Comparison of ENCODE assay signal across 23 mouse cellular contexts in genomic region chr6:52318271-52318670, GRCm38 (mm10). TPM values are rescaled to one million over a fixed set of nuclear protein-coding genes. Genes with fewer than 3 reads are reported as not detected.
DNase-seq lines count a peak whose midpoint lies in the region; ATAC-seq lines count a peak whose summit lies in the region.
"Had no signal": no experiment of that assay in that cellular context is flagged by ENCODE, and none has a peak within 500 bp of the region (broad histone marks: within the 10 kb centered on the region; RNA-seq: fewer than 3 reads in every experiment).

No protein-coding gene starts in this region.

- H3K4me1 ChIP-seq in hindbrain, embryonic 13.5 days (replicated peaks), result peaks cover 32% of the 10 kb centered on the region
- peaks cover 7% of the 10 kb centered on the region for H3K4me1 ChIP-seq in hindbrain, embryonic 16.5 days (ENCODE audit: control insufficient read depth, insufficient read depth, low read depth, low read length)
- H3K4me1 ChIP-seq in midbrain, embryonic 11.5 days (ENCODE audit: control insufficient read depth, insufficient read depth, low read length), result peaks cover 6% of the 10 kb centered on the region
- peaks cover 21% of the 10 kb centered on the region for H3K4me1 ChIP-seq in midbrain, embryonic 13.5 days (replicated peaks)
- H3K4me1 ChIP-seq in neural tube, embryonic 15.5 days, result peaks cover 20% of the 10 kb centered on the region

- peaks cover 96% of the 10 kb centered on the region for H3K27me3 ChIP-seq in hindbrain, embryonic 13.5 days
- H3K27me3 ChIP-seq in hindbrain, embryonic 16.5 days (replicated peaks; ENCODE audit: control insufficient read depth, insufficient read depth, low read length), result peaks cover 73% of the 10 kb centered on the region
- H3K27me3 ChIP-seq in midbrain, embryonic 11.5 days (ENCODE audit: control insufficient read depth, insufficient read depth, low read length), result peaks cover 99% of the 10 kb centered on the region
- H3K27me3 ChIP-seq in midbrain, embryonic 13.5 days, result peaks cover 99% of the 10 kb centered on the region
- H3K27me3 ChIP-seq in neural tube, embryonic 15.5 days (replicated peaks), result peaks cover 97% of the 10 kb centered on the region

- no peaks in the 10 kb centered on the region for H3K36me3 ChIP-seq in hindbrain, embryonic 13.5 days
- no peaks in the 10 kb centered on the region for H3K36me3 ChIP-seq in hindbrain, embryonic 16.5 days (ENCODE audit: control insufficient read depth, insufficient read depth, low read length)
- no peaks in the 10 kb centered on the region for H3K36me3 ChIP-seq in midbrain, embryonic 11.5 days (ENCODE audit: control insufficient read depth, insufficient read depth, low read length)
- H3K36me3 ChIP-seq in midbrain, embryonic 13.5 days, result no peaks in the 10 kb centered on the region
- no peaks in the 10 kb centered on the region for H3K36me3 ChIP-seq in neural tube, embryonic 15.5 days
- H3K36me3 ChIP-seq: embryonic facial prominence, embryonic 13.5 days; embryonic facial prominence, embryonic 15.5 days; forebrain, embryonic 10.5 days; forebrain, embryonic 12.5 days had no signal

- no peaks in the 10 kb centered on the region for H3K9me3 ChIP-seq in hindbrain, embryonic 13.5 days
- H3K9me3 ChIP-seq in hindbrain, embryonic 16.5 days (ENCODE audit: control insufficient read depth, low read length), result no peaks in the 10 kb centered on the region
- no peaks in the 10 kb centered on the region for H3K9me3 ChIP-seq in midbrain, embryonic 11.5 days (ENCODE audit: control insufficient read depth, low read length)
- no peaks in the 10 kb centered on the region for H3K9me3 ChIP-seq in midbrain, embryonic 13.5 days
- H3K9me3 ChIP-seq in neural tube, embryonic 15.5 days (replicated peaks), result no peaks in the 10 kb centered on the region
- H3K9me3 ChIP-seq: embryonic facial prominence, embryonic 13.5 days; embryonic facial prominence, embryonic 15.5 days; forebrain, embryonic 10.5 days; forebrain, embryonic 12.5 days had no signal

- ATAC-seq in hindbrain, embryonic 13.5 days (ENCODE audit: low FRiP score), result no peak
- no peak for ATAC-seq in hindbrain, embryonic 16.5 days
- no peak for ATAC-seq in midbrain, embryonic 11.5 days (ENCODE audit: low FRiP score)
- no peak for ATAC-seq in midbrain, embryonic 13.5 days
- ATAC-seq in neural tube, embryonic 15.5 days (ENCODE audit: low FRiP score), result no peak
- ATAC-seq: forebrain, embryonic 14.5 days had no signal

- WGBS in hindbrain, embryonic 13.5 days, result 7% methylated on average over 1 of the region's 1 CpGs
- WGBS in hindbrain, embryonic 16.5 days, result 5% methylated on average over 1 of the region's 1 CpGs
- 7% methylated on average over 1 of the region's 1 CpGs for WGBS in midbrain, embryonic 11.5 days
- WGBS in midbrain, embryonic 13.5 days, result 4% methylated on average over 1 of the region's 1 CpGs
- WGBS in neural tube, embryonic 15.5 days, result 31% methylated on average over 1 of the region's 1 CpGs

- H3K4me2 ChIP-seq in hindbrain, embryonic 13.5 days, result peak overlapping the region; percentile 51; the same call in 1 of the 2 replicates
- no peak overlapping the region for H3K4me2 ChIP-seq in hindbrain, embryonic 16.5 days (ENCODE audit: low read length)
- H3K4me2 ChIP-seq in midbrain, embryonic 11.5 days, result no peak overlapping the region
- no peak overlapping the region for H3K4me2 ChIP-seq in midbrain, embryonic 13.5 days (replicated peaks)
- no peak overlapping the region for H3K4me2 ChIP-seq in neural tube, embryonic 15.5 days
- H3K4me2 ChIP-seq: embryonic facial prominence, embryonic 13.5 days; embryonic facial prominence, embryonic 15.5 days; forebrain, embryonic 12.5 days had no signal

- H3K27ac ChIP-seq in hindbrain, embryonic 13.5 days, result peak overlapping the region; percentile 42; the same call in 1 of the 2 replicates
- no peak overlapping the region for H3K27ac ChIP-seq in hindbrain, embryonic 16.5 days (ENCODE audit: low read depth, low read length)
- no peak overlapping the region for H3K27ac ChIP-seq in midbrain, embryonic 11.5 days (ENCODE audit: low read depth, low read length)
- no peak overlapping the region for H3K27ac ChIP-seq in midbrain, embryonic 13.5 days
- H3K27ac ChIP-seq in neural tube, embryonic 15.5 days (replicated peaks), result no peak overlapping the region
- H3K27ac ChIP-seq: embryonic facial prominence, embryonic 13.5 days; embryonic facial prominence, embryonic 15.5 days; forebrain, embryonic 10.5 days; forebrain, embryonic 12.5 days had no signal

- no peak overlapping the region for H3K9ac ChIP-seq in hindbrain, embryonic 13.5 days
- no peak overlapping the region for H3K9ac ChIP-seq in hindbrain, embryonic 16.5 days (ENCODE audit: low read depth, low read length)
- no peak overlapping the region for H3K9ac ChIP-seq in midbrain, embryonic 11.5 days (ENCODE audit: low read length)
- H3K9ac ChIP-seq in midbrain, embryonic 13.5 days (replicated peaks), result no peak overlapping the region
- H3K9ac ChIP-seq in neural tube, embryonic 15.5 days (replicated peaks), result no peak overlapping the region
- H3K9ac ChIP-seq: embryonic facial prominence, embryonic 13.5 days; embryonic facial prominence, embryonic 15.5 days; forebrain, embryonic 12.5 days had no signal

- no peak overlapping the region for H3K4me3 ChIP-seq in hindbrain, embryonic 13.5 days
- no peak overlapping the region for H3K4me3 ChIP-seq in hindbrain, embryonic 16.5 days (ENCODE audit: low read length)
- no peak overlapping the region for H3K4me3 ChIP-seq in midbrain, embryonic 11.5 days (ENCODE audit: low read depth, low read length)
- H3K4me3 ChIP-seq in midbrain, embryonic 13.5 days (replicated peaks), result no peak overlapping the region
- no peak overlapping the region for H3K4me3 ChIP-seq in neural tube, embryonic 15.5 days (replicated peaks)
- H3K4me3 ChIP-seq: embryonic facial prominence, embryonic 13.5 days; embryonic facial prominence, embryonic 15.5 days; erythroblast, embryonic 14.5 days; forebrain, embryonic 10.5 days; forebrain, embryonic 12.5 days had no signal

- peak; percentile 93 for DNase-seq in midbrain, embryonic 11.5 days (ENCODE audit: low spot score, missing footprints)
- peak; percentile 13 for DNase-seq in neural tube, embryonic 10.5 days (ENCODE audit: extremely low spot score, low spot score)
- DNase-seq: adrenal gland, adult 2 months; adrenal gland, postnatal 10 days; adrenal gland, postnatal 25 days; cerebellum, adult 11 months; cerebellum, adult 18-20 months; cerebellum, adult 8-10 months; cerebellum, adult 9-11 months; cerebellum, postnatal 36 days had no signal

RNA-seq across cellular contexts. Expression of gene Evx1, which starts 5.0 kb away (rescaled TPM):
- polyA plus RNA-seq in hindbrain, embryonic 13.5 days (2015; fragmentation: Nextera tagmentation; extraction: Ambion mirVana), result 3.5 and 3.7 TPM in 2 replicates
- polyA plus RNA-seq in hindbrain, embryonic 16.5 days (2015; fragmentation: Nextera tagmentation; extraction: Ambion mirVana), result 1.1 and 1.5 TPM in 2 replicates
- 0.23 and 0.30 TPM in 2 replicates for polyA plus RNA-seq in midbrain, embryonic 11.5 days (2014; fragmentation: Nextera tagmentation; extraction: Ambion mirVana)
- 0.50 and 0.93 TPM in 2 replicates for polyA plus RNA-seq in midbrain, embryonic 13.5 days (2015; fragmentation: Nextera tagmentation; extraction: Ambion mirVana)
- 0.82 and 1.9 TPM in 2 replicates for polyA plus RNA-seq in neural tube, embryonic 15.5 days (2015; fragmentation: Nextera tagmentation; extraction: Ambion mirVana)
- polyA plus RNA-seq: adrenal gland, adult 2 months; C2C12; embryonic facial prominence, embryonic 13.5 days; embryonic facial prominence, embryonic 15.5 days; erythroblast, embryonic 14.5 days; forebrain, embryonic 10.5 days; forebrain, embryonic 12.5 days; forebrain, embryonic 14.5 days had no signal

RNA-seq across cellular contexts. Expression of gene Hoxa13, which starts 57.6 kb away (rescaled TPM):
- not detected in 2 replicates for polyA plus RNA-seq in hindbrain, embryonic 13.5 days (2015; fragmentation: Nextera tagmentation; extraction: Ambion mirVana)
- not detected in 2 replicates for polyA plus RNA-seq in hindbrain, embryonic 16.5 days (2015; fragmentation: Nextera tagmentation; extraction: Ambion mirVana)
- polyA plus RNA-seq in midbrain, embryonic 11.5 days (2014; fragmentation: Nextera tagmentation; extraction: Ambion mirVana), result not detected in 2 replicates
- not detected in 2 replicates for polyA plus RNA-seq in midbrain, embryonic 13.5 days (2015; fragmentation: Nextera tagmentation; extraction: Ambion mirVana)
- polyA plus RNA-seq in neural tube, embryonic 15.5 days (2015; fragmentation: Nextera tagmentation; extraction: Ambion mirVana), result 0.08 and 0.26 TPM in 2 replicates
- polyA plus RNA-seq: adrenal gland, adult 2 months; brain, embryonic 14.5 days; embryonic facial prominence, embryonic 11.5 days; embryonic facial prominence, embryonic 13.5 days; erythroblast, embryonic 14.5 days; forebrain, embryonic 10.5 days; forebrain, embryonic 12.5 days; forebrain, embryonic 14.5 days had no signal
